In the genomic region with DNA sequence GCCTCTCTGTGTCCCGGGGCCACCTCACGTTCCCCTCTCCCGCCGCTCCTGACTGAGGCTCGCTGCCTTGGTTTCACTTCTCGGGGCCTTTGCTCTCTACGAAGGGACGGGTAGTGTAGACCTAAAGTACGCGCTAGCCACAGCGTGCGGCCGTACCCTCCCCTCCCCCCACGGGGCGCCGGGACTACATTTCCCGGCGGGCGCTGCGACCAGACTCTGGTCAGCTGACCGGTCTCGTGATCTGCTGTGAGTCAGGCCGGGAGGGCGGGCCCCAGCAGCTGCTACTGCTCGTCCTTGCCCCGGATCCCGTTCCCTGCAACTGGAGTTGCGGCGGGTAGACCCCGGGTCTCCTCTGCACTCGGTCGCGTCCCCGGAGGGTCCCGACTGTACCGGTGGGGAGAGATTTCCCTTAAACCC, we compare ENCODE assay signal across 8 mouse cellular contexts. TPM values are rescaled to one million over a fixed set of nuclear protein-coding genes. Genes with fewer than 3 reads are reported as not detected.
A peak's percentile ranks its signal among the peaks of the same experiment; 100 is the strongest.
DNase-seq lines count a peak whose midpoint lies in the region; ATAC-seq and TF ChIP-seq lines count a peak whose summit lies in the region.

No protein-coding gene starts in this region.

- H3K27ac ChIP-seq in embryonic fibroblast, embryonic 13.5 days (ENCODE audit: insufficient read depth, low read length): peak overlapping the region; percentile 95
- H3K27ac ChIP-seq in heart, embryonic 10.5 days: peak overlapping the region; percentile 99
- peak overlapping the region; percentile 99 for H3K27ac ChIP-seq in kidney, embryonic 16.5 days (ENCODE audit: low read length)
- peak overlapping the region; percentile 100 for H3K27ac ChIP-seq in liver, embryonic 11.5 days (ENCODE audit: low read depth, low read length)
- peak overlapping the region; percentile 98 for H3K27ac ChIP-seq in stomach, embryonic 14.5 days (ENCODE audit: low read length)

- peak; percentile 91 for ATAC-seq in kidney, embryonic 16.5 days (ENCODE audit: low FRiP score, low TSS enrichment)
- ATAC-seq in liver, embryonic 11.5 days (replicated peaks; ENCODE audit: low FRiP score): peak; percentile 86
- ATAC-seq in stomach, embryonic 14.5 days (ENCODE audit: insufficient number of reproducible peaks, insufficient read depth, low FRiP score, low read depth): peak; percentile 90

- peak; percentile 97 for DNase-seq in brain, adult 2 months (ENCODE audit: low read depth, low spot score)
- DNase-seq in heart, embryonic 10.5 days (ENCODE audit: low spot score): peak; percentile 98
- DNase-seq in liver, embryonic 11.5 days (ENCODE audit: low spot score): no peak

- WGBS in heart, embryonic 10.5 days: under 1% methylated on average over 36 of the region's 36 CpGs
- under 1% methylated on average over 36 of the region's 36 CpGs for WGBS in kidney, embryonic 16.5 days
- under 1% methylated on average over 36 of the region's 36 CpGs for WGBS in liver, embryonic 11.5 days
- under 1% methylated on average over 36 of the region's 36 CpGs for WGBS in stomach, embryonic 14.5 days

- peaks cover 53% of the 10 kb centered on the region for H3K79me3 ChIP-seq in C2C12 (ENCODE audit: low read depth)

- no peak for TF ChIP-seq CTCF in C2C12 (IDR thresholded peaks at IDR 0.05; ENCODE audit: control insufficient read depth, insufficient read depth, insufficient read length)
- TF ChIP-seq CTCF in embryonic fibroblast, embryonic 13.5 days (IDR thresholded peaks at IDR 0.05; ENCODE audit: borderline replicate concordance, insufficient read depth, low read length): no peak

- H3ac ChIP-seq in C2C12 (ENCODE audit: control insufficient read depth, insufficient read length, low read depth) (peak overlapping the region; percentile 94), myocyte (ENCODE audit: control insufficient read depth, insufficient read length) (peak overlapping the region; percentile 62)

- H3K27me3 ChIP-seq in C2C12 (ENCODE audit: control insufficient read depth, insufficient read depth, insufficient read length): no peaks in the 10 kb centered on the region
- no peaks in the 10 kb centered on the region for H3K27me3 ChIP-seq in heart, embryonic 10.5 days (ENCODE audit: insufficient read depth, poor library complexity, severe bottlenecking)
- H3K27me3 ChIP-seq in kidney, embryonic 16.5 days (ENCODE audit: insufficient read depth, low read length): no peaks in the 10 kb centered on the region
- H3K27me3 ChIP-seq in liver, embryonic 11.5 days (replicated peaks; ENCODE audit: control insufficient read depth, insufficient read depth, low read length): no peaks in the 10 kb centered on the region
- H3K27me3 ChIP-seq in myocyte (ENCODE audit: control insufficient read depth, insufficient read depth, insufficient read length): no peaks in the 10 kb centered on the region
- H3K27me3 ChIP-seq in stomach, embryonic 14.5 days (ENCODE audit: control insufficient read depth, insufficient read depth, low read length): no peaks in the 10 kb centered on the region

- peaks cover 55% of the 10 kb centered on the region for H3K36me3 ChIP-seq in C2C12 (ENCODE audit: control insufficient read depth, insufficient read depth)
- peaks cover 40% of the 10 kb centered on the region for H3K36me3 ChIP-seq in heart, embryonic 10.5 days
- H3K36me3 ChIP-seq in kidney, embryonic 16.5 days (ENCODE audit: insufficient read depth, low read length): peaks cover 13% of the 10 kb centered on the region
- H3K36me3 ChIP-seq in liver, embryonic 11.5 days (ENCODE audit: control insufficient read depth, insufficient read depth, low read length): peaks cover 16% of the 10 kb centered on the region
- peaks cover 34% of the 10 kb centered on the region for H3K36me3 ChIP-seq in myocyte (ENCODE audit: control insufficient read depth, insufficient read depth)
- H3K36me3 ChIP-seq in stomach, embryonic 14.5 days (ENCODE audit: control insufficient read depth, insufficient read depth, low read length): peaks cover 23% of the 10 kb centered on the region

- peak overlapping the region; percentile 89 for H3K9ac ChIP-seq in kidney, embryonic 16.5 days (replicated peaks; ENCODE audit: low read length)
- H3K9ac ChIP-seq in liver, embryonic 11.5 days (ENCODE audit: low read depth, low read length): peak overlapping the region; percentile 100
- peak overlapping the region; percentile 60 for H3K9ac ChIP-seq in stomach, embryonic 14.5 days (replicated peaks; ENCODE audit: low read depth, low read length)

- H3K79me2 ChIP-seq in C2C12 (ENCODE audit: control insufficient read depth, insufficient read depth) (peaks cover 82% of the 10 kb centered on the region), myocyte (ENCODE audit: control insufficient read depth, insufficient read depth) (peaks cover 67% of the 10 kb centered on the region)

- peaks cover 7% of the 10 kb centered on the region for H3K4me1 ChIP-seq in embryonic fibroblast, embryonic 13.5 days (ENCODE audit: control insufficient read depth, insufficient read depth, low read length)
- peaks cover 19% of the 10 kb centered on the region for H3K4me1 ChIP-seq in heart, embryonic 10.5 days
- peaks cover 19% of the 10 kb centered on the region for H3K4me1 ChIP-seq in kidney, embryonic 16.5 days (ENCODE audit: insufficient read depth, low read length)
- H3K4me1 ChIP-seq in liver, embryonic 11.5 days (replicated peaks; ENCODE audit: control insufficient read depth, insufficient read depth, low read length): peaks cover 17% of the 10 kb centered on the region
- H3K4me1 ChIP-seq in stomach, embryonic 14.5 days (ENCODE audit: control insufficient read depth, insufficient read depth, low read length): peaks cover 17% of the 10 kb centered on the region

- peak overlapping the region; percentile 54 for H3K4me2 ChIP-seq in kidney, embryonic 16.5 days (replicated peaks; ENCODE audit: low read depth, low read length)
- peak overlapping the region; percentile 88 for H3K4me2 ChIP-seq in liver, embryonic 11.5 days
- peak overlapping the region; percentile 97 for H3K4me2 ChIP-seq in myocyte (ENCODE audit: low read depth)
- H3K4me2 ChIP-seq in stomach, embryonic 14.5 days (replicated peaks; ENCODE audit: low read depth, low read length): peak overlapping the region; percentile 67

- TF ChIP-seq POLR2A in embryonic fibroblast, embryonic 13.5 days (IDR thresholded peaks at IDR 0.05; ENCODE audit: low read depth, low read length): peak; percentile 84
- TF ChIP-seq POLR2A in myocyte (IDR thresholded peaks at IDR 0.05; ENCODE audit: insufficient read length, low read depth): peak; percentile 87

- H3K4me3 ChIP-seq in C2C12 (ENCODE audit: insufficient read depth, poor library complexity, severe bottlenecking) (peak overlapping the region; percentile 98), myocyte (peak overlapping the region; percentile 97)
- peak overlapping the region; percentile 84 for H3K4me3 ChIP-seq in embryonic fibroblast, embryonic 13.5 days (ENCODE audit: insufficient read depth, low read length)
- peak overlapping the region; percentile 98 for H3K4me3 ChIP-seq in heart, embryonic 10.5 days
- H3K4me3 ChIP-seq in kidney, embryonic 16.5 days (ENCODE audit: low read length): peak overlapping the region; percentile 95
- H3K4me3 ChIP-seq in liver, embryonic 11.5 days (ENCODE audit: low read depth, low read length): peak overlapping the region; percentile 100
- H3K4me3 ChIP-seq in stomach, embryonic 14.5 days (ENCODE audit: low read depth, low read length): peak overlapping the region; percentile 97

- no peaks in the 10 kb centered on the region for H3K9me3 ChIP-seq in heart, embryonic 10.5 days
- no peaks in the 10 kb centered on the region for H3K9me3 ChIP-seq in kidney, embryonic 16.5 days (ENCODE audit: low read length)
- no peaks in the 10 kb centered on the region for H3K9me3 ChIP-seq in liver, embryonic 11.5 days (ENCODE audit: control insufficient read depth, low read length)
- no peaks in the 10 kb centered on the region for H3K9me3 ChIP-seq in stomach, embryonic 14.5 days (ENCODE audit: control insufficient read depth, low read depth, low read length)

RNA-seq across cellular contexts. Expression of gene Srsf2, which starts 0.6 kb away (rescaled TPM):
- polyA plus RNA-seq in C2C12 (2012; fragmentation: generic; extraction: Trizol) (326 TPM), myocyte (2012; fragmentation: generic; extraction: Trizol) (145 TPM)
- polyA plus RNA-seq in embryonic fibroblast, embryonic 13.5 days (2011; ENCODE audit: insufficient read length, low read depth, missing spikeins): 301 and 306 TPM in 2 replicates
- polyA plus RNA-seq in heart, embryonic 10.5 days (2016; fragmentation: Nextera tagmentation; extraction: Ambion mirVana): 577 and 728 TPM in 2 replicates
- 729 and 742 TPM in 2 replicates for polyA plus RNA-seq in kidney, embryonic 16.5 days (2015; fragmentation: Nextera tagmentation; extraction: Ambion mirVana)
- polyA plus RNA-seq in liver, embryonic 11.5 days (2014; fragmentation: Nextera tagmentation; extraction: Ambion mirVana): 931 and 939 TPM in 2 replicates
- 821 and 918 TPM in 2 replicates for polyA plus RNA-seq in stomach, embryonic 14.5 days (2014; fragmentation: Nextera tagmentation; extraction: Ambion mirVana)

RNA-seq across cellular contexts. Expression of gene Mfsd11, which starts 1.3 kb away (rescaled TPM):
- polyA plus RNA-seq in C2C12 (2012; fragmentation: generic; extraction: Trizol): 34.0 TPM
- polyA plus RNA-seq in embryonic fibroblast, embryonic 13.5 days (2011; ENCODE audit: insufficient read length, low read depth, missing spikeins): 30.7 and 36.6 TPM in 2 replicates
- polyA plus RNA-seq in heart, embryonic 10.5 days (2016; fragmentation: Nextera tagmentation; extraction: Ambion mirVana): 27.0 and 27.1 TPM in 2 replicates
- polyA plus RNA-seq in kidney, embryonic 16.5 days (2015; fragmentation: Nextera tagmentation; extraction: Ambion mirVana): 38.8 and 41.2 TPM in 2 replicates
- polyA plus RNA-seq in liver, embryonic 11.5 days (2014; fragmentation: Nextera tagmentation; extraction: Ambion mirVana): 21.4 and 23.9 TPM in 2 replicates
- 40.0 TPM for polyA plus RNA-seq in myocyte (2012; fragmentation: generic; extraction: Trizol)
- 38.7 and 40.8 TPM in 2 replicates for polyA plus RNA-seq in stomach, embryonic 14.5 days (2014; fragmentation: Nextera tagmentation; extraction: Ambion mirVana)

RNA-seq across cellular contexts. Expression of gene Jmjd6, which starts 10.3 kb away (rescaled TPM):
- polyA plus RNA-seq in C2C12 (2012; fragmentation: generic; extraction: Trizol): 74.4 TPM
- 37.1 and 38.7 TPM in 2 replicates for polyA plus RNA-seq in embryonic fibroblast, embryonic 13.5 days (2011; ENCODE audit: insufficient read length, low read depth, missing spikeins)
- polyA plus RNA-seq in heart, embryonic 10.5 days (2016; fragmentation: Nextera tagmentation; extraction: Ambion mirVana): 89.1 and 114 TPM in 2 replicates
- polyA plus RNA-seq in kidney, embryonic 16.5 days (2015; fragmentation: Nextera tagmentation; extraction: Ambion mirVana): 74.8 and 77.8 TPM in 2 replicates
- 93.1 and 102 TPM in 2 replicates for polyA plus RNA-seq in liver, embryonic 11.5 days (2014; fragmentation: Nextera tagmentation; extraction: Ambion mirVana)
- 55.1 TPM for polyA plus RNA-seq in myocyte (2012; fragmentation: generic; extraction: Trizol)
- polyA plus RNA-seq in stomach, embryonic 14.5 days (2014; fragmentation: Nextera tagmentation; extraction: Ambion mirVana): 68.2 and 68.6 TPM in 2 replicates

RNA-seq across cellular contexts. Expression of gene Mettl23, which starts 10.4 kb away (rescaled TPM):
- polyA plus RNA-seq in C2C12 (2012; fragmentation: generic; extraction: Trizol): 15.1 TPM
- 20.4 and 22.4 TPM in 2 replicates for polyA plus RNA-seq in embryonic fibroblast, embryonic 13.5 days (2011; ENCODE audit: insufficient read length, low read depth, missing spikeins)
- 58.9 and 66.9 TPM in 2 replicates for polyA plus RNA-seq in heart, embryonic 10.5 days (2016; fragmentation: Nextera tagmentation; extraction: Ambion mirVana)
- 54.9 and 60.6 TPM in 2 replicates for polyA plus RNA-seq in kidney, embryonic 16.5 days (2015; fragmentation: Nextera tagmentation; extraction: Ambion mirVana)
- polyA plus RNA-seq in liver, embryonic 11.5 days (2014; fragmentation: Nextera tagmentation; extraction: Ambion mirVana): 65.1 and 73.9 TPM in 2 replicates
- polyA plus RNA-seq in myocyte (2012; fragmentation: generic; extraction: Trizol): 34.0 TPM
- polyA plus RNA-seq in stomach, embryonic 14.5 days (2014; fragmentation: Nextera tagmentation; extraction: Ambion mirVana): 68.9 and 71.7 TPM in 2 replicates

RNA-seq across cellular contexts. Expression of gene Mxra7, which starts 25.7 kb away (rescaled TPM):
- 70.2 TPM for polyA plus RNA-seq in C2C12 (2012; fragmentation: generic; extraction: Trizol)
- polyA plus RNA-seq in embryonic fibroblast, embryonic 13.5 days (2011; ENCODE audit: insufficient read length, low read depth, missing spikeins): 76.8 and 82.4 TPM in 2 replicates
- 13.2 and 17.9 TPM in 2 replicates for polyA plus RNA-seq in heart, embryonic 10.5 days (2016; fragmentation: Nextera tagmentation; extraction: Ambion mirVana)
- polyA plus RNA-seq in kidney, embryonic 16.5 days (2015; fragmentation: Nextera tagmentation; extraction: Ambion mirVana): 15.6 and 17.0 TPM in 2 replicates
- 8.4 and 9.3 TPM in 2 replicates for polyA plus RNA-seq in liver, embryonic 11.5 days (2014; fragmentation: Nextera tagmentation; extraction: Ambion mirVana)
- 126 TPM for polyA plus RNA-seq in myocyte (2012; fragmentation: generic; extraction: Trizol)
- polyA plus RNA-seq in stomach, embryonic 14.5 days (2014; fragmentation: Nextera tagmentation; extraction: Ambion mirVana): 16.5 and 17.4 TPM in 2 replicates
